Mouse (Mus musculus) heart, postnatal 14 days (tissue): ENCODE results near the gene Phldb3. TPM values are rescaled to one million over a fixed set of nuclear protein-coding genes. Genes with fewer than 3 reads are reported as not detected.
"Not testable (repeated sequence)": the region's sequence is repeated elsewhere in the genome, so short reads cannot be mapped to it uniquely, and the experiment has no call there.

Source experiments
- DNase-seq, 2 experiments: peaks; one replicate each; pipeline ENCODE4 v3.0.0; 2021 to 2022
- intact Hi-C: fragments of 180-260 bp; cut with DNase I; formaldehyde crosslinking; loops from one replicate; pipeline ENCODE4 v1.15.1; 2025
- total RNA-seq, 2 experiments: library from RNA; stranded (reverse); gene quantifications; 2 replicates each; pipeline ENCODE4 v1.2.3; 2021

Gene Phldb3
- total RNA-seq, 2 experiments from 2014 or later: 0.51 to 0.55 TPM

- no peak for DNase-seq
- intact Hi-C loops: loop anchor here (5.0 kb wide), 1 partner anchor 45 kb away; the partner anchor contains the start of genes Pinlyp and Xrcc1
These were observed 17.8 kb upstream of the Phldb3 start for GRCm38 (mm10) chr7:24592781-24593180.

GRCm38 (mm10) chr7:24593621-24594308 is 16.8 kb upstream of the Phldb3 start:
- peak; percentile 81 for DNase-seq
- intact Hi-C loops: loop anchor here (5.0 kb wide), 1 partner anchor 46 kb away; the partner anchor contains the start of genes Pinlyp and Xrcc1

GRCm38 (mm10) chr7:24594309-24594803 is 16.2 kb upstream of the Phldb3 start:
- intact Hi-C loops: loop anchor here (5.0 kb wide), 1 partner anchor 47 kb away; the partner anchor contains the start of genes Pinlyp and Xrcc1
- DNase-seq: no peak

GRCm38 (mm10) chr7:24595464-24595863 is 15.1 kb upstream of the Phldb3 start:
- intact Hi-C loops: no loop called here
- DNase-seq: no peak

- intact Hi-C loops: no loop called here
- no peak for DNase-seq
These were observed 12.4 kb upstream of the Phldb3 start for GRCm38 (mm10) chr7:24598121-24598520.

- peak in 1 of 2 experiments; percentile 19 for DNase-seq
- intact Hi-C loops: loop anchor here (2.0 kb wide), 1 partner anchor 53 kb away; no protein-coding TSS in a partner anchor
These were observed 11.1 kb upstream of the Phldb3 start for GRCm38 (mm10) chr7:24599211-24600067.

- peak; percentile 97 to 99 for DNase-seq
- intact Hi-C loops: loop anchor here (1.0 to 2.0 kb wide), 2 partner anchors 52 to 61 kb away; no protein-coding TSS in a partner anchor
These were observed 9.5 kb upstream of the Phldb3 start for GRCm38 (mm10) chr7:24600941-24601597.

GRCm38 (mm10) chr7:24605561-24605960 is 5.0 kb upstream of the Phldb3 start:
- no peak for DNase-seq
- intact Hi-C loops: no loop called here

GRCm38 (mm10) chr7:24606046-24606445 is 4.5 kb upstream of the Phldb3 start:
- intact Hi-C loops: no loop called here
- DNase-seq: no peak

GRCm38 (mm10) chr7:24608017-24608416 is 2.5 kb upstream of the Phldb3 start:
- DNase-seq: peak; percentile 38 to 62
- intact Hi-C loops: no loop called here

GRCm38 (mm10) chr7:24608561-24608960 is 2.0 kb upstream of the Phldb3 start:
- DNase-seq: no peak
- intact Hi-C loops: no loop called here

GRCm38 (mm10) chr7:24610879-24611494 is 424 bp downstream of the Phldb3 start:
- intact Hi-C loops: no loop called here
- peak; percentile 78 to 88 for DNase-seq

- intact Hi-C loops: no loop called here
These were observed 1.1 kb downstream of the Phldb3 start for GRCm38 (mm10) chr7:24611709-24612108.

GRCm38 (mm10) chr7:24612308-24612910 is 1.8 kb downstream of the Phldb3 start:
- intact Hi-C loops: no loop called here

More at GRCm38 (mm10) chr7:24611709-24612108, 1.1 kb downstream of the Phldb3 start:
- DNase-seq: no peak

GRCm38 (mm10) chr7:24614816-24615215 is 4.3 kb downstream of the Phldb3 start:
- no peak for DNase-seq
- intact Hi-C loops: no loop called here

More at GRCm38 (mm10) chr7:24612308-24612910, 1.8 kb downstream of the Phldb3 start:
- no peak for DNase-seq

GRCm38 (mm10) chr7:24617763-24618162 is 7.2 kb downstream of the Phldb3 start:
- intact Hi-C loops: no loop called here
- no peak for DNase-seq

- intact Hi-C loops: not testable (repeated sequence)
These were observed 7.8 kb downstream of the Phldb3 start for GRCm38 (mm10) chr7:24618374-24618773.

GRCm38 (mm10) chr7:24619671-24620397 is 9.3 kb downstream of the Phldb3 start:
- DNase-seq: no peak
- intact Hi-C loops: no loop called here

More at GRCm38 (mm10) chr7:24618374-24618773, 7.8 kb downstream of the Phldb3 start:
- not testable (repeated sequence) for DNase-seq

- no peak for DNase-seq
- intact Hi-C loops: no loop called here
These were observed 10.6 kb downstream of the Phldb3 start for GRCm38 (mm10) chr7:24621193-24621592.
